Mouse (Mus musculus): Measurements from ENCODE around the gene Fam89b. TPM values are rescaled to one million over a fixed set of nuclear protein-coding genes. Genes with fewer than 3 reads are reported as not detected.
A peak's percentile ranks its signal among the peaks of the same experiment; 100 is the strongest.

The Fam89b gene
- polyA plus RNA-seq, 1 experiment from 2014 or later: 193 TPM

GRCm38 (mm10) chr19:5731264-5731978, 2.0 kb upstream of the Fam89b start:
- Histone ChIP-seq H3K4me3 (peak overlapping the region; percentile 66), H3K27ac (no peak overlapping the region), H3K9ac (peak overlapping the region; percentile 65), H3K4me2 (replicated peaks) (peak overlapping the region; percentile 94), H3K9me3 (no peaks in the 10 kb centered on the region), H3K36me3 (no peaks in the 10 kb centered on the region), H3K27me3 (replicated peaks) (no peaks in the 10 kb centered on the region; the same call in 1 of the 2 replicates), H3K4me1 (peaks cover 41% of the 10 kb centered on the region)
- WGBS: under 1% methylated on average over 47 of the region's 47 CpGs
- ATAC-seq (ENCODE audit: low FRiP score, low read depth): peak; percentile 80

- Histone ChIP-seq H3K9me3 (no peaks in the 10 kb centered on the region), H3K36me3 (0 out of 2 replicates have a peak, but pooled peaks cover 4% of the 10 kb centered on the region), H3K9ac (peak overlapping the region; percentile 65), H3K4me2 (replicated peaks) (peak overlapping the region; percentile 94), H3K27me3 (replicated peaks) (no peaks in the 10 kb centered on the region), H3K4me3 (peak overlapping the region; percentile 66), H3K27ac (no peak overlapping the region), H3K4me1 (peaks cover 50% of the 10 kb centered on the region)
- no peak for ATAC-seq (ENCODE audit: low FRiP score, low read depth)
- WGBS: 76% methylated on average over 29 of the region's 29 CpGs
Measured at GRCm38 (mm10) chr19:5730314-5731186, 1.1 kb upstream of the Fam89b start.

GRCm38 (mm10) chr19:5728631-5729443, 616 bp downstream of the Fam89b start:
- peak overlapping the region; percentile 94 for H3K4me2 ChIP-seq (replicated peaks)
- H3K27me3 ChIP-seq (replicated peaks): no peaks in the 10 kb centered on the region
- peak overlapping the region; percentile 98 for H3K9ac ChIP-seq
- 9% methylated on average over 37 of the region's 37 CpGs for WGBS
- peak; percentile 43 for ATAC-seq (ENCODE audit: low FRiP score, low read depth)
- peaks cover 62% of the 10 kb centered on the region for H3K4me1 ChIP-seq
- no peaks in the 10 kb centered on the region for H3K9me3 ChIP-seq
- peak overlapping the region; percentile 91 for H3K27ac ChIP-seq
- peaks cover 17% of the 10 kb centered on the region for H3K36me3 ChIP-seq
- H3K4me3 ChIP-seq: peak overlapping the region; percentile 91

GRCm38 (mm10) chr19:5727701-5728100, 1.8 kb downstream of the Fam89b start:
- no peak for ATAC-seq (ENCODE audit: low FRiP score, low read depth)
- Histone ChIP-seq H3K4me1 (peaks cover 62% of the 10 kb centered on the region), H3K9me3 (no peaks in the 10 kb centered on the region), H3K9ac (peak overlapping the region; percentile 98), H3K27me3 (replicated peaks) (no peaks in the 10 kb centered on the region), H3K27ac (no peak overlapping the region), H3K36me3 (peaks cover 24% of the 10 kb centered on the region), H3K4me3 (peak overlapping the region; percentile 91), H3K4me2 (replicated peaks) (peak overlapping the region; percentile 94)
- WGBS: 7% methylated on average over 14 of the region's 14 CpGs

GRCm38 (mm10) chr19:5726961-5727578, 2.4 kb downstream of the Fam89b start:
- no peaks in the 10 kb centered on the region for H3K27me3 ChIP-seq (replicated peaks)
- H3K4me1 ChIP-seq: peaks cover 61% of the 10 kb centered on the region
- H3K9me3 ChIP-seq: no peaks in the 10 kb centered on the region
- peaks cover 29% of the 10 kb centered on the region for H3K36me3 ChIP-seq
- H3K4me2 ChIP-seq (replicated peaks): peak overlapping the region; percentile 94
- WGBS: 83% methylated on average over 15 of the region's 15 CpGs
- H3K4me3 ChIP-seq: peak overlapping the region; percentile 91
- peak overlapping the region; percentile 98 for H3K9ac ChIP-seq
- ATAC-seq (ENCODE audit: low FRiP score, low read depth): no peak
- H3K27ac ChIP-seq: no peak overlapping the region

GRCm38 (mm10) chr19:5725767-5726515, 3.5 kb downstream of the Fam89b start, which contains the start of gene Ehbp1l1:
Gene Ehbp1l1 (minus strand): TSS chr19:5726317.
- Histone ChIP-seq H3K9ac (peak within 1 kb of the TSS; percentile 55), H3K9me3 (no peaks in the 10 kb centered on the region), H3K27ac (no peak within 1 kb of the TSS), H3K4me3 (peak within 1 kb of the TSS; percentile 36), H3K4me1 (peaks cover 54% of the 10 kb centered on the region), H3K27me3 (replicated peaks) (no peaks in the 10 kb centered on the region), H3K36me3 (peaks cover 40% of the 10 kb centered on the region), H3K4me2 (replicated peaks) (peak within 1 kb of the TSS; percentile 94)
- 13% methylated on average over 49 of the region's 49 CpGs for WGBS
- ATAC-seq (ENCODE audit: low FRiP score, low read depth): no peak

GRCm38 (mm10) chr19:5725029-5725707, 4.3 kb downstream of the Fam89b start:
- peak overlapping the region; percentile 36; the same call in 1 of the 2 replicates for H3K4me3 ChIP-seq
- WGBS: 76% methylated on average over 12 of the region's 12 CpGs
- H3K36me3 ChIP-seq: peaks cover 48% of the 10 kb centered on the region
- ATAC-seq (ENCODE audit: low FRiP score, low read depth): no peak
- H3K4me1 ChIP-seq: peaks cover 47% of the 10 kb centered on the region
- no peaks in the 10 kb centered on the region for H3K27me3 ChIP-seq (replicated peaks)
- H3K9me3 ChIP-seq: no peaks in the 10 kb centered on the region
- no peak overlapping the region for H3K27ac ChIP-seq
- H3K4me2 ChIP-seq (replicated peaks): peak overlapping the region; percentile 94
- H3K9ac ChIP-seq: peak overlapping the region; percentile 44

GRCm38 (mm10) chr19:5724549-5724941, 4.9 kb downstream of the Fam89b start:
- Histone ChIP-seq H3K27ac (no peak overlapping the region), H3K9me3 (no peaks in the 10 kb centered on the region), H3K4me3 (peak overlapping the region; percentile 36; the same call in 1 of the 2 replicates), H3K4me1 (peaks cover 43% of the 10 kb centered on the region), H3K27me3 (replicated peaks) (no peaks in the 10 kb centered on the region), H3K36me3 (peaks cover 54% of the 10 kb centered on the region), H3K4me2 (replicated peaks) (peak overlapping the region; percentile 94), H3K9ac (no peak overlapping the region; the same call in 1 of the 2 replicates)
- 77% methylated on average over 7 of the region's 7 CpGs for WGBS
- no peak for ATAC-seq (ENCODE audit: low FRiP score, low read depth)

GRCm38 (mm10) chr19:5723934-5724548, 5.4 kb downstream of the Fam89b start:
- ATAC-seq (ENCODE audit: low FRiP score, low read depth): no peak
- H3K27me3 ChIP-seq (replicated peaks): no peaks in the 10 kb centered on the region
- WGBS: 79% methylated on average over 4 of the region's 4 CpGs
- peak overlapping the region; percentile 36; the same call in 1 of the 2 replicates for H3K4me3 ChIP-seq
- no peak overlapping the region for H3K27ac ChIP-seq
- H3K9ac ChIP-seq: 0 out of 2 replicates have a peak overlapping the region, but pooled peaks have one; percentile 8
- H3K9me3 ChIP-seq: no peaks in the 10 kb centered on the region
- peaks cover 59% of the 10 kb centered on the region for H3K36me3 ChIP-seq
- H3K4me2 ChIP-seq (replicated peaks): peak overlapping the region; percentile 94
- peaks cover 43% of the 10 kb centered on the region for H3K4me1 ChIP-seq

GRCm38 (mm10) chr19:5722848-5723425, 6.5 kb downstream of the Fam89b start:
- H3K36me3 ChIP-seq: peaks cover 68% of the 10 kb centered on the region
- WGBS: 92% methylated on average over 7 of the region's 7 CpGs
- H3K4me3 ChIP-seq: no peak overlapping the region
- no peaks in the 10 kb centered on the region for H3K27me3 ChIP-seq (replicated peaks)
- no peaks in the 10 kb centered on the region for H3K9me3 ChIP-seq
- no peak overlapping the region for H3K4me2 ChIP-seq (replicated peaks)
- peaks cover 35% of the 10 kb centered on the region for H3K4me1 ChIP-seq
- H3K9ac ChIP-seq: no peak overlapping the region
- no peak overlapping the region for H3K27ac ChIP-seq
- no peak for ATAC-seq (ENCODE audit: low FRiP score, low read depth)

Data from neural tube, embryonic 12.5 days (tissue).